Mouse (Mus musculus) heart, postnatal 14 days (tissue): ENCODE measurements around the gene Cracr2b. TPM values are rescaled to one million over a fixed set of nuclear protein-coding genes. Genes with fewer than 3 reads are reported as not detected.

Source experiments
- DNase-seq, 2 experiments: peaks; one replicate each; pipeline ENCODE4 v3.0.0; 2021 to 2022
- intact Hi-C: fragments of 180-260 bp; cut with DNase I; formaldehyde crosslinking; loops from one replicate; pipeline ENCODE4 v1.15.1; 2025
- long read RNA-seq, 2 experiments: library from polyadenylated mRNA; stranded (forward); transcript quantifications; one replicate each; pipeline ENCODE4 v2.0.0; 2021
- total RNA-seq, 2 experiments: library from RNA; stranded (reverse); gene quantifications; 2 replicates each; pipeline ENCODE4 v1.2.3; 2021

The Cracr2b gene
- 10 to 100 TPM; 25.2 to 27.9 TPM for total RNA-seq
- long read RNA-seq, experiment 1, partial matches to known transcripts, result 21 of 38 reads
- long read RNA-seq, experiment 1, other reads (novel, unspliced or antisense), result 16 of 38 reads
- long read RNA-seq, experiment 2, partial matches to known transcripts, result 13 of 35 reads
- long read RNA-seq, experiment 2, other reads (novel, unspliced or antisense), result 21 of 35 reads

DNA sequence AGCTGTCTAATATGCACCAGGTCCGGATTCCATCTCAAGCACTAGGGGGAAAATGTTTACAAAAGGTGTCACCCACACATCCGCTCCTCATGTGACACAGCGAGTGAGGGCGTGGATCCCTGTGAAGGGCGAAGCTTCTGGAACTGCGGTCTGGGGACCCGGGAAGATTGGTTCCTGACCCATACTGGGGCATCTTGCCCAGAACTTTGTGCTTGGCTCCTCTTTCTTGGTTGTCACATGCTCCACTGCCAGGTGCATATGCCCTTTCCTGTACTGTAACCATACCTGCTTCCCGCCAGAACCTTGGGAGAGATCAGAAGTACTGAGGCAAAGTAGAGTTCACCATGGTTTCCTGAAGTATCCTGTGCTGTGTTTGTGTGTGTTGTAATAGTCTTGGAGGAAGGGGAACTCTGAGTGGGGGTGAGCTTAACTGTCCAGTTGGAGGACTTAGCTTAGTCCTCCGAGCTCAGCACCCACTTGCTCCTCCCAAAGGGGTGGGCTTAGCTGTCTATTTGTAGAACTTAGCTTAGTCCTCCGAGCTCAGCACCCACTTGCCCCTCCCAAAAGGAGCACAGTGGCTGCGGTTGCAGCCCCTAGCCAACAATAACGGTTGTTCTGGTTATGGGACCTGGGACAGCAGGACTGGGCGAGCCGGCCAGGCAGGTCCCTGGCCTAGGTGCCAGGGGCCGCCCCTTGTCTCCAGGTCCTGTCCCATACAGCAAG, at the start of gene Cracr2b:
Gene Cracr2b (plus strand): TSS at position 704 of the 723 bp plus-strand sequence.
- peak in 1 of 2 experiments; percentile 40 for DNase-seq
- intact Hi-C loops, result no loop called here

DNA sequence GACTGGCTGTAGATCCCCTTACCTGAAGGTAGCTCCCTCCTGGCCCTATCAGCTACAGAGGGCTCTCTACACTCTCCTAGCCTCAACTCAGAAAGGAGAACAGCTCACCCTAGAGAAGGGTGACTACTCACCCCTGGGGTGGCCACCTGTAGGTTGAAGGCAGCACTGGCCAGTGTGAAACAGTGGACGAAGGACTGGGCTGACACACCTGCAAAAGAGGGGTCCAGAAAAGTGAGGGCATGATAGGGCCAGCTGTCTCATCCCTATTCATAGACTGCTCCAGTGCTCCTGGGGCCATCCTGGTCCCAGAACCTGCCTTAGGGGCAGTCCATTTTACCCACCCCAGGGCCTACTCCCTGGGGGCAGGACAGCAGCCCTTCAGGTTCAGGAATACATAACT, 49.2 kb upstream of the Cracr2b start:
- intact Hi-C loops, result loop anchor here (5.0 kb wide), 1 partner anchor 46 kb away; the partner anchor contains the start of gene Pnpla2
- no peak for DNase-seq

DNA sequence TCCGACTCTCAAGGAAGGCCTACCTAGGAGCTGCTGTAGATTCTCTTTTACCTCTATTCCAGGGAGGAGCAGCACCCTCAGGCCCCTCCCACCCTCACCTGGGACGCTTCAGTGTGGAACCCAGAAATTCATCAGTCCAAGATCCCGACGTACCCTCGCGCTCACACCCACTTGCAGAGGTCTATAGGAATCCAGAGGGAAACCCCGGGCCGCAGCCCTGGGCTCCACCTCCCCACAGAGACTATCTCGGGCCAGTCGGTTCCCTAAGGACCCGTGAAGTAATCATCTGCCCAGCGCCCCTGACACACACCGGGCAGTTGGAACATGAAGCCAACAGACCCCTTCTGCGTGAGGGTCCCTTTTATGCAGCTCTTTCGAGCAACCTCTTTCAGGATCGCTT, 47.6 kb upstream of the Cracr2b start:
- no peak for DNase-seq

DNA sequence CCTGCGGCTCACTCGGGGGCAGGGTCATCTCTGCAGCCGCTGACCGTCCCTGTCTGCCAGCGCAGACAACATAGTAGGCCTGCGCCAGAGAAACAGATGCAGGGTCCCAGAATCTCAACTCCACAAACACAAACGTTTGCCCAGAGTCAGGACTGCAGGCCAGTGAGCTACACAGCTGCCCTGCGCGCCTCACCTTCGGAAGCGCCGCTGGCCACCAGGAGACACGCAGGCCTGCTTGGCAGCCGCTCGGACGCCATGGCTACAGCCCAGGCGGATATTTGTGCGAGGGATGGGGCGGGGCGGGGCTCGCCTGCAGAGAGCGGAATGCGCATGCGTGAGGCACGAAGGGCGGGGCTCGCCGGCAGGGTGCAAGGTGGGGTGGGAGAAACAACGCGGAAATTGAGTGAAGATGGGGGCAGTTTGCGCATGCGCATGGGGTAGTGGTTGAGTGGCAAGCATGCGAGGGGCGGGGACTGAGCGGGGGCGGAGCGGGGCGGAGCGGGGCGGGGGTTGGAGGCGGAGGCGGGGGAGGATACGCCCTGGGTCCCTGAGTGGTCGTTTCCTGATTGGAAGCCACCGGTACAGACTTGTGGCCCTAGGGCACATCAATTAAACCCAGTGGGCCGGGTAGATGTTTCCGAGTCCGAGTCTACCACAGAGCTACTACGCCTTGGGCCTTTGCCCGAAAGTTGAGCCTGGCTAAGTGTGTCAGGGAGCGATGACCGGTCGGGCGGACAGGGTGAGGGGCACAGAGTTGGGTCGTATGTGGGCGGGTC, 46.9 kb upstream of the Cracr2b start, which contains the start of gene Gatd1:
Gene Gatd1 (minus strand): TSS at position 328 of the 776 bp plus-strand sequence.
- DNase-seq, result peak; percentile 100
- intact Hi-C loops, result loop anchor here (5.0 kb wide), 1 partner anchor 43 kb away; the partner anchor contains the start of gene Pnpla2

More for the DNA sequence above, 47.6 kb upstream of the Cracr2b start:
- intact Hi-C loops, result loop anchor here (5.0 kb wide), 1 partner anchor 44 kb away; the partner anchor contains the start of gene Pnpla2

DNA sequence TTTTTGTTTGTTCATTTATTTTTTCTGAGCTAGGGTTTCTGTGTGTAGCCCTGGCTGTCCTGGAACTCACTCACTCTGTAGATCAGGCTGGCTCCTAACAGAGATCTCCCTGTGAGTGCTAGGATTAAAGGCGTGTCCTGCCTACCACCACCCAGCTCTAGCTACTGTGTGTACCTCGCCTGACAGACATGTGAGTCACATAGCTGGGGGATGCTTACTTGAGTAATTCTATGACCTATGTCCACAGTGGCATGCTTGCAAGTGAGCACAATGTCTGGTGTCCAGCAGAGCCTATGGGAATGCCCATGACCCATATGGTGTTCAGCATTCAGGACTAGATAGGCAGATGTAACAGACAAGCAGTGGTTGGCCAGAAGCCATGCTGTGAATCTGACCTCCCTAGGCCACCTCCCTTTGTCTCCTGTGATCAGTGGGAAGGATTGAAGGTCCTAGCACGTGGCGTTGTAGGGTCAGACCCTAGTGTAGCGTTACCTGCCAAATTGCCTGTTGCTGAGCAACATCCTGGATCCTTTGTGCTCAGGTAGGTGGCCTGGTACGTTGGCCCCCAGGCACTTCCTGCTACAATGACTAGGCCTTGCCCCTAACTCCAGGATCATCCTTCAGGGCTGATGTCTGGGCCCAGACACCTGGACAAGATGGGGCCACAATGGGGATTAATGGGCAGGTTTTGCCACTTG, 44.6 kb upstream of the Cracr2b start:
- intact Hi-C loops, result no loop called here
- DNase-seq, result no peak

DNA sequence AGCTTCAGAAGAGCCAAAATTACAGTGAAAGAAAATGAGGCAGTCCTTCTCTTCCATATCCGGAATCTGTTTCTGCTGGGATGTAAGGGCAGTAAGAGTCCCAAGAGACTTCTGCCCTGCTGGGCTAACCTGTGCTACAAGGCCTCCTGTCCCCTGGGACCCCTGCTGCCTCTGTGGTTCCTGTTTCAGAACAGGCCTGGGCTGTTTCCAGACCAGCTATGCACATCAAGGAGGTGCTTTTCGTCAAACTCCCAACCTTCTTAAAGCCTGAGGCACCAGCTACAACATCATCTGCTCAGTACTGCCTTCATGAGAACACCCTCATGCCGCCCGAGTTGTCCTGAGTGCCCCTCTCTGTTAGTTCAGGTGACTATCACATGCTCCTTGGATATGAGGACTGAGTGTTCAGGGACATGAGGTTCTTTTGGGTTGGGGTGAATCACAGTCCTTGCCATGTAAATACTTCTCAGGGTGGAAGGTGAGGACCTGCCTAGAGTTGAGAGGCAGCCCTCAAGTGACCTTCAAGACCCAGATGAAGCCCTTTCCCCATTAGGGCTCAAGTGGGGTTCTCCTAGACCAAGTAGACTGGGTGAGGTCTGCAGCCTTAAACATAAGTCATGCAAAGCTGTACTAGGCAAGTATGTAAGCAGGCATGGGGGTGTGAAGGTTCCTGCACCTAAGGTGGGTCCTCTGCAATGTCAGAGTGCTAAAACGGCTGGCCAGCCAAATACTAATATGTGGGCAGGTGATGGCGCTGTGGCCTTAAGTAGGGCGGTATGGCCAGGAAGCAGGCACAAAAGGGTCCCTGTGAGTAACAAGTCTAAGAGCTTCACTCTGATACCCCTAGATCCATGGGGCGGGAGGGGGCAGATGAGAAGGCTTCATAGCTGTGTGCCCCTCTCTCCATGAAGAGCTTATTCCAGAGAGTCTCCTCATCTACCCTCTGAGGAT, 42.9 kb upstream of the Cracr2b start:
- intact Hi-C loops, result no loop called here
- DNase-seq, result no peak

DNA sequence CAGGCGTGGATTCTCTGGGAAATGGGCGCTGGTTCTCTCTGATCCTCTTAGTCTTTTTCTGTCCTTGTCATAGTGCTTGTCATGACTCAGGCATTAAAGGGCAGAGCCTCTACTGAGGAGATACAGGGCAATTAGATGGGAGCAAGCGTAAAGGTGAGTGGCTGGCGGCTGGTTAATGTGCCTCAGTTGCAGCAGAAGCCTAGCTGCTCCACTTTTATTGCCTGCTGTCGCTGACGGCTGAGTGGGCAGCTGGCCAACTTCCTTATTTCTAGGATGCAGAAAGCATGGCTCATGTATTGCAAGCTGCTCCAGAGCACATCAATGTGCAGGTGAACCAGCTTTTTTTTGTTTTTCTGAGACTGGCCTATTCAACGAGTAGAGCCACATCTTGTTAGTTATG, 41.9 kb upstream of the Cracr2b start:
- intact Hi-C loops, result no loop called here
- DNase-seq, result no peak

DNA sequence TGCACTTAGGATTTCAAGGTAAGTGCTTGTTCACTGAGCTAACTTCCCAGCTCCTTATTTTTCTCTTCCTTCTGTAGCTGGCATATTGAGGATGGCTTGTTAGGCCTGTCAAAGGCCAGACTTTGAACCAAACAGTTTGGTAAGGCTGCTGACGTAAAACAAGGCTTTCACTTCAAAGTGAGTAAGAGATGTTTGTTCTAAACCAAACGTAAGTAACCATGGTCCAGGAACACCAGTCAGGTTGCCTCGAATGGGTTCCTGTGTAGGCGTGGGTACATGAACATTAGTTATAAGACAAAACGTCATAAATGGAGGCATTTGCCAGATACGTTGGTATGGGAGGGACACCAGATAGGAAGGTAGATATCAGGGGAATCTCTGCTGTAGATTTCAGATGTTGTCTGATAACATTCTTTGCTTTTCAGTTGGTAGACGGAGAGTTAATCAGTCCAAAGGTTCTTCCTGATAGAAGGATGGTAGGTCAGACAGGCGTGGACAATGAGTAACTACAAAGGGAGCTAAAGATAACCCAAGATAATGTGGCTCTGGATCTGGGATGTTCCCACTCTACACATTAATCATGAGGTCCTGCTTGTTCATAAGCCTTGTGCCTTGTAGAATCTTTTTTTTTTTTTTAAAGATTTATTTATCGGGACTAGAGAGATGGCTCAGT, 40.7 kb upstream of the Cracr2b start:
- DNase-seq, result no peak
- intact Hi-C loops, result no loop called here

DNA sequence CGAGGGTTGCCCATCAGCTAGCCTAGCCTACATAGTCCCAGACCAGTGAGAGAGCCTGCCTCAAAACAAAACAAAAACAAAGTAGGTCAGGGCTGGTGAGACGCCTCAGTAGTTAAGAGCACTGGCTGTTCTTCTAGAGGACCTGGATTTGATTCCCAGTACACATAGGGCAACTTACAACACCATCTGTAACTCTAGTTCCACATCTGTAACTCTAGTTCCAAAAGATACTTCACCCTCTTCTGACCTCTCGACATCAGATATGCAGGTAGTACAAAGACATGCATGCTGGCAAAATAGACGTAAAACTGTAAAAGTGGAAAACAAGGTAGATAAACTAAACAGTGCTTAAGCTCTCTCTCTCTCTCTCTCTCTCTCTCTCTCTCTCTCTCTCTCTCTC, 37.1 kb upstream of the Cracr2b start:
- DNase-seq, result no peak

DNA sequence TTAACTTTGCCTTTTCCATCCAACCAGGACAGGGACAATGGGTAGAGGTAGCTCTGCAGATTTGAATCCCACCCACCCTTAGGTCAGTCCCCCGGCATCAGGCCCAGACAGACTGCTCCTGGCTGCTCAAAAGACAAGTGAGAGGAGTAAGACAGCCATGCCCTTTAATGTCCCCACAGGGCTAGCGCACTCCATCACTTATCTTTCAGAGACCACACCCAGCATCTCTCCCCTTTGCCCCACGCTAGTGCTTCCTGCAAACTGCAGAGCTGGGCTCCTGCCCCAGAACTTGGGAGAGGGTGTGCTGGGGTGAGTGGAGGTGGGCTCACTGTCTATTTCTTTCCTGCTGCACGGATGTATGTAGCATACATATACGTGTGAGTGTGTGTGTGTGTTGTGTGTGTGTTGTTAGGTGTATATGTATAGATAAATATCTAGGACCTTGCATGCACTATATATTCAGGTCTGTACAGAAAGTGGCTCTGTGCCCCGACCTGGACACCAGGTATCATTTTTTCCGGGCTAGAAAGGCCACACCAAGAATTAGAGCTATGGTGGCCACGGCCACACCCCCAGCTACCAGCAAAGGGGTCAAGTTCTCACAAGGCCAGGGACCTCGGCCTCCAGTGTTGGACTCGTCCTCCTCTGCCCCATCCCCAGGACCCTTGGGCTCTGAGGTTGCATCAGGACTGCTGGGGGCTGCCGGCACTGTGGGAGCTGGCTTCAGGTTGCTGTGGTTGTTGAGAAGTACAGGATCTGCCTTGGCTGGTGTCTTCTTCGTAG, 33.8 kb upstream of the Cracr2b start:
- DNase-seq, result no peak
- intact Hi-C loops, result no loop called here

More for the DNA sequence above, 37.1 kb upstream of the Cracr2b start:
- intact Hi-C loops, result no loop called here

DNA sequence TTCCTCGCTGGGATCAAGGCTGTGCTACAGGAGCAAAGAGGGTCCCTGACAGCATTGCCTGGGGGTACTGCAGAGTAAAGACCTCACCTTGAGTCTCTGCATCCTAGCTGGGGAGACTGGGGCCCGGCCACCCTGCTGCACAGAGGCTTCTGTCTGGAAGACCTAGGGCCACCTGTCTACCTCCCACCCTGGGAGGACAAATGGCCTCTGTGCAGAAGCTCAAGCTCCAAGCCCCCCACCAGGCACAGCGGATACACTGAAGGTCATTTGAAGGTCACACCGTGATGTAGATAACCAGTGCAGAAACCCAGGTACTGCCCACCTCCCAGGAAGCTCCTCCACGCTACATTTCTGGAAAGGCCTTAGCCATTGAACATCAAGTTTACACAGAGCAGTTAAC, 32.2 kb upstream of the Cracr2b start:
- intact Hi-C loops, result no loop called here
- DNase-seq, result no peak

DNA sequence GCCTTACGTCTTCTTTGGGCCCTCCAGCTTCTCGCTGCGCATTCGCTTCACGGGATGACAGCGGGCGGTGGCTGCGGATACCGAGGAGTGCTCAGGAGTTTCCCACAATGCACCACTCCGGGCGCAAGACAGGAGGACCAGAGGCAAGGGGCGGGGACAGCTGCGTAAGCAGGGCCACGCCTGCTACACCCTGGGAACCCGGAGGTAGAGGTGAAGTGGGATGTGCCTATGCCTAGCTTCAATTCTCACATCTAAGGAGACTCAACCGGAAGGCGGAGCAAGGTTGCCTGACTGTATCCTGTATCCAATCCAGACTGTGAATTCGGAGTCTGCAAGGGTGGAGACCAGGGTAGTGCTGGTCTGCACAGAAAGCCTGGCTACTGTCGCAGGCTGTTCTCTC, 31.6 kb upstream of the Cracr2b start, which contains the start of gene Cend1:
Gene Cend1 (minus strand): TSS at position 182 of the 400 bp plus-strand sequence.
- intact Hi-C loops, result no loop called here
- DNase-seq, result peak; percentile 48 to 59

DNA sequence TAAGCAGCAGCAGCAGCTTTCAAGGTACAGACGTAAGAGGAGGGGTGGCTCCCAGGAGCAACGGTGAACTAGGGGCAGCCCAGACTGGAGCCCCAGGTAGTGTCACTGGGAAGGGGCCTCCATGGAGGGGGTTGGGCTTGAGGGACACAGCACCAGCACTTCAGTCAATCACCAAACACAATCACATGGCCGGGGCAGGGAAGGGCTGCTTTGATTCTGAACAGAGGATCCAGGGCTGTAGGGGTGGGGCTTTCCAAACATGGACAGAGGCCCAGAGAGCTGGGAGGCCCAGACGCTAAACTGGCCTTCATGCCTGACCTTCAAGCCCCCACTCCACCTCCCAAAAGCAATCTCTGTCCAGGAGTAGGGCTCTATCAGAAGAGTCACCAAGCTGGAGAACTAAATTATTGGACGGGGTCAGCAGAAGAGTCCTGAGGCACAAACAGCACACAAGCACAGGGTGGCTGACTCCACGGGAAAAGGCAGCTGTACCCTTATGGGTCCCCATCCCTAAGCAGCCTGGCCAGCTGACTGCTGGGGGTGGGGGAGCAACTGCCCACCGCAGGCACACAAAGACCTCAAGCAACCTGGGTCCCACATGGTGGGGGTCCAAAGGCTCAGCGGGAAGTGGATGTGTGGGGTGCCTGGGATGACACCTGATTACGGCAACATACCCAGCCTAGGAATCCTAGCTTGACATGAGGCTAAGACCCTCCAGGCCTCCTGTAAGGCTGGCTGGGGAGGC, 30.9 kb upstream of the Cracr2b start:
- no peak for DNase-seq
- intact Hi-C loops, result no loop called here

DNA sequence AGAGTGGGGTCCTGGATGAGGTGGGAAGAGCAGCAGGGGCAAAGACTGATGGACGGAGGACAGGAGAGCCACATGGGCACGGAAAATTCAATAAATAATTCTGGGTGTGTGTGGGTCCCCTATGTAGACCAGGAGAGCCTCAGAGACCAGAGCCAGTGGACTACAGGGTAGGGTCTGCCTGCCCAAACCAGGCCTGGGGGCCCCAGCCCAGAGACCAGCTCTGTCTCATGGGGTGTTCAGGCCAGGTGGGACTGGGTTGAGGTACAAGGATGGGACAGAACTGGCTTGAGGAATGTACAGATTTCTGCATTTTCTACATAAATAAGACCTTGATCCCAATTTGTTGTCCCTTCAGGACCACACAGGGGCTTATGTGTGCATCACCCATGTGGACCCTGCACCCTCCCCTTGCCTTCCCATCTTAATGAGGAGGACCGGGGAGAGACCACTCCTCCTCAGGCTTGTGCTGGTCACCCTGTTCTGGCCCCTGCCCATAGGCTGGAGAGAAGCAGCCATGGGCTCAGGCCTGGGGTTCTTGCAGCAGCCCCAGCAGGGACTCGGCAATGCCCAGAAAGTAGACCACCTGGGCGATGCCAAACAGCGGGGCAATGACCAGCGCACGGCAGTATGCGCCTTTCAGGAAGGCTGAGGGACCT, 30.2 kb upstream of the Cracr2b start:
- intact Hi-C loops, result no loop called here

DNA sequence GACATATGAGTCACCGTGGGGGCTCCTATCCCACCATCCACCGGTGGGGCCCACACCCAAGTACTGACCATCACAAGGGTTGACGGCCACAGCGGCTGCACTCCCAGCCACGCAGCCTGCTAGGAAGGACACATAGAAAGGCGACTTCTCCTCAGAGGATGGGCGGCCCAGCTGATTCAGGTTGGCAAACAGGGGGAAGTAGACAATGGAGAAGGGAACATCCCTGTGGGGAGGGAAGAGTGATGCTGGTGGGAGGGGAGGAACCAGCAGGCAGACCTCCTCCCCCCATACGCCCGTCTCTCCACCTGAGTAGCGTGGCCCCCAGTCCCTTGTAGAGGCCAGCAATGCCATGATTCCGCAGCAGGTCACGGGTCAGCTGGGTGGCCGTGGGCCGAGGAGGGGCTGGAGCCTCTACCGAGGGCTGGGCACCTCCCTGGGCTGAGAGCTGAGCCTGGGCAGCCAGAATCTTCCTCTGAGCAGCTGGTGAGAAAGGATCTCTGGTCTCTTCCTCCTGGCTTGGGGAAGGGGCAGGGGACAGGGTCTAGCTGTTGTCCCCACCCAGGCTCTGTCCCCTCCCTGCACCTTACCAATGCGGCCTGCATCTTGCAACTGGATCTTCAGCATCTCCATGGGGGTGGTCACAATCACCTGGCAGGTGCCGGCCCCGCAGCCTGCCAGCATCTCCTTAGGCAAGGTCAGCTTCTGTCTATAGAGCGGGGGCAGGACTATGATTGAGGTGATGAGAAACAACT, 29.3 kb upstream of the Cracr2b start:
- intact Hi-C loops, result no loop called here
- no peak for DNase-seq

More for the DNA sequence above, 30.2 kb upstream of the Cracr2b start:
- no peak for DNase-seq

DNA sequence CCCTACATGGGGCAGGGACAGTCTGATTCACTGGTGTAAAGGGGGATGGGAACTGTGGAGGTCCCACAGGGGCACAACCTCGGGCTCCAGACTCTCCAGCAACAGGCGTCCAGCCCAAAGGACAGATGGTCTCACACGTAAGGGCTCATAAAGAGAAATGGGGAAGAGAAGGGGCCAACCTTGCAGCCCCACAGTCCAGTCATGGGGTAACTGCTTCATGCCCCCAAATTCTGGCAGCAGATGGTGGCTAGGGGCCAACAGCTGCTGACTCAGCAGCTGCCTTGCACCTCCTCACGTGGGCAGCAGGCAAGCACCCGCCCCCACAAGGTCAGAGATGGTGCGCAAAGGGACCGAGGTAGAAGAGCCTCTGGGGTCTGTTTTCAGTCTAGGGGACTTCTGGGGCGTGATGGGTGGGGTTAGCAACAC, 28.7 kb upstream of the Cracr2b start:
- DNase-seq, result peak in 1 of 2 experiments; percentile 74
- intact Hi-C loops, result no loop called here
